Mouse (Mus musculus) regulatory T cell (primary cell): ENCODE measurements around the gene Ass1.

ENCODE experiments used
- in situ Hi-C: fragments of 300-600 bp; cut with MboI, MseI; formaldehyde crosslinking; loops from one replicate; pipeline ENCODE4 v1.15.1; 2025; ENCODE audit warnings: high pct_unique_total_duplicates

Ass1 gene

DNA sequence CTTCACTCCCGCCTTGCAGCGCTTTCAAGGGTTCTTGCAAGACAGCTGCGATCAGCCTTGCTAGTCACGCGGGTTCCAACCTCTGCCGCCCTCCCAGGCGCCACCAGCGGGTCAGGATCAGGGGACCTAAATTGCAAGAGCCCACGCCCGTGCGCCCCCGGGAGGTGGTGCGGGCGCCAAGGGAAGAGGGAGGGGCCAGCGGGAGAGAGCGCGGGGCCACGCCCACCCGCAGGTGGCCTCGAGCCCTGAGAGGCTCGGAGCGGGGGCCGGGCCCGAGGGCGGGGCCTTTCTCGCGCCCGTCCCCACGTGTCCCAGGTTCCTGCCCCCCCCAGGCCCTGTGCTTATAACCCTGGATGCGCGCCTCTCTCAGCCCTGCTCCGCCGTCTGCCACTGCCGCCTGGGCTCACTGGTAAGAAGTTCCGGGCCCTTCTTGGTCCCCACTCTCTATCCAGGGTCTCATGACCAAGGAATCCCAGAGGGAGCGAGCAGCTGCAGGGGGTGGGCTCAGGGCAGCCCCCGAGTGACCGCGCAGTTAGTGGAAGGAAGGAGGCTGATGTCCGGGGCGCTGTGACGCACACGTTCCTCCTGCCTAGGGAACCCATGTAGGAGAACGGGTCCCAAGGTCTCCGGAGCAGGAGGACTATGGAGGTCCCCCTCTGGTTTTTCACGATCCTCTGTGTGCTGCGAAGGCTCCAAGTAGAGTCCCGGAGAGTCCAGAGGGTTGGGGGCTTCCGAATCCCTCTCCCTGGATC is at the start of gene Ass1:
Gene Ass1 (plus strand): TSS at position 277 of the 752 bp plus-strand sequence.
- in situ Hi-C loops = loop anchor here (25.0 kb wide), 1 partner anchor 1383 kb away; the partner anchor contains the start of genes Pkn3 and Zdhhc12

DNA sequence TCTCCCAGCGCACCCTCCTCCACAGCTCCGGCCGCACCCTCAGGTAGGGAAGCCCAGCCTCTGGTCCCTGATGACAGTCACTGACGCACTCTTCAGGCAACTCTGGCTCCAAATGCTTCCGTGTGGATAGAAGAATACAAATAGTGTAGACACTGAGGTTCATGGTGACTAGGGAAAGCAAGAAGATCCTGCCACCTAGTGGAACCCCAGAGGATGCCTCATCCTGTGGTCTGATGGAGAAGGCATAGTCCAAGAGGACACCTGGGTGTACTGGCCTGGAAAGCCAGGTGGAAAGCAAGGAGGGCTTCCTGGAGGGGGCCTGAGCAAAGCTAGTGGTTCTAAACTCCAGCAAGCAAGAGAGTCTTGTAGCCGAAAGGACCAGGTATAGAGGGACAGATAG is 49.1 kb upstream of the Ass1 start:
- in situ Hi-C loops = no loop called here

DNA sequence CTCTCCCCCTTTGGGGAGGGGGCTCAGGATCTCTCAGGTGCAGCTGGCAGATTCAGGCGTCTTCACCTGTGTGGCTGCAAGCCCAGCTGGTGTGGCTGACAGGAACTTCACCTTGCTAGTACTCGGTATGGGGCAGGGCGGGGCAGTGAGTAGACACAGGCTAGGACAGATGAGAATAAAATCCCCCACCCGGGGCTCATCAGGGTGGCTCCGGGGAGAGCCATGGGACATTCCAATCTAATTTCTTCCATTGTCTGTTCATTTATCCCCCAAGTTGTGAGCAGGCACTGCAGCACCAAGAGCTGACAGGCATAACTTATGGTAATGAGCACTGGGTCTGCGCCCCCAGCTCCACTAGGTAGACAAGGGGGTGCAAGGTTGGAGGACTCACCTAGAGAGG is 47.4 kb upstream of the Ass1 start:
- in situ Hi-C loops = no loop called here

DNA sequence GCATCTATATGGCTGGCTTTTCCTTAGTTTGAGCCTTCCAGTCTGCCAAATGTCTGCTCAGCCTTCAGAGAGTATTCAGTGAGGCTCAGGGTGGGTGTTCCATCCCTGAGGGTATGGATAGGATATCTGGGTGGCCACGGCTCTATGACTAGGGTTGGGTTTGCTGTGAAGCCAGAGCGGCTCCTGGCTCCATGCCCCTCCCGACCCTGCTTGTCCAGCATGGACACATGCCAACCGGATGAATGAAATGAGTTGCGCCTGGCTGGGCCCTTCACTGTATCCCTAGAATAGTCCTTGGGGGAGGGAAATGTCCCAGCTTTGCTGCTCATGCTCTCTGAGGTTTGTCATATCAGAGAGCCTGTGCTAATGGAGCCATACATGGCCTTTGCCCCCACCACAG is 38.5 kb upstream of the Ass1 start:
- in situ Hi-C loops = no loop called here

DNA sequence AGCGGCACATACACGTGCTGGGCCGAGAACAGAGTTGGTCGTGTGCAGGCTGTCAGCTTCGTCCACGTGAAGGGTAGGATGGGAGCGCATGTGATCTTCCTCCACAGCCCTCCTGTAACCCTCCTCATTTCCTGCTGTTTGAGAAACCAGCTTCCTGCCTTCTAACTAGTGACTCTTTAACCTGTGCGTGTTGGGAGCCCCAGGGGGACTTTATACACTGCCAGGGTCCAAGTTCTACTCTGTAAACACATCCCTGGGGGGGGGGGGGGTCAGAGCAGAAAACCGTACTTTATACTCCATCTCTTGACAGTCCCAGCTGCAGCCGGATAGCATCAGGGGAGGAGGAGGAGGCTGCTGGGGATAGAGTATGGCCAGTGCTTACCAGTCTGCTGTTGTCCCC is 35.3 kb upstream of the Ass1 start:
- in situ Hi-C loops = no loop called here

DNA sequence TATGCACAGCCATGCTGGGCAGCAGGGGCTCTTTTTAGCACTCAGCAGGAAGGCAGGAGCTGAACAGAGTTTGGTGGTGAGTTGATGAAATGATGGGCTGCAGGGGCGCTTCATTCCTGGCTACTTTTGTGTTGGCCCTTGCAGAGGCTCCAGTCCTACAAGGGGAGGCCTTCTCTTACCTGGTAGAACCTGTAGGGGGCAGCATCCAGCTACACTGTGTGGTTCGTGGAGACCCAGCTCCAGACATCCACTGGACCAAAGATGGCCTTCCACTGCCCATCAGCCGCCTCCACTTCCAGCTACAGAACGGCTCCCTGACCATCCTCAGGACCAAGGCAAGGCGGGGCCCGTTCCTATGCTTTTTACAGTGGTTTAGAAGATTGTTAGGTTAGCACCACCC is 34.4 kb upstream of the Ass1 start:
- in situ Hi-C loops = no loop called here

DNA sequence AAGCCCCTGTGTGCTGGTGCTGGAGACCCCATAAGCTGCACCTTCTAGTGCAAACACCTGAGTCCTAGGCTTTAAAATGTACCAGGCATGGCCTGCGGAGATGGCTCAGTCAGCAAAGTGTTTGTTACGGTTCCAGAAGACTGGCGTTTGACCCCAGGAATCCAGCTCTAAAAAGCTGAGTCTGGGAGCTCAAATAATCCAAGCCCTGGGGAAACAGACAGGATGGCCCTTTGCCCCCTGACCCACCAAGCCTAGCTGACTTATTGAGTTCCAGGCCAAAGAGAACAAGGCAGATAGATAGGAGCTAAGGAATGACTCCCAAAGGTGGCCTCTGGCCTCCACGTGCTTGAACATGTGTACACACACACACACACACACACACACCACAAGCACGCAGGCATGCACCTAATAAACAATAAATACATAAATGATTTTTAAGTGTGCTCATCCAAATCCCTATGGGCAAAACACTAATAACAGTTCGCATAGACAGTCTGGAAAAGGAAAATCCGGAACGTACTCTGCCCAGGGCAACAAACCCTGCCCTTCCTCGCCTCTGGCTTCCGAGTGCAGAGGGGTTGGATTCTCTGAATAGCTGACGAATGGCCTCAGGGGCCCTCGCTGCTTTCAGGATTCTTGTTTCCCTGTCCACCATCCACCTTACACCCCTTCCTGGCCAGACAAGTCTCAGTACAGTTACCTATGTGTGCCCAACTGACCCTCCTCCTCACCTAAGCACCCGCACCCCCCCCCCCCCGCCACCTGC is 32.3 kb upstream of the Ass1 start:
- in situ Hi-C loops = no loop called here

DNA sequence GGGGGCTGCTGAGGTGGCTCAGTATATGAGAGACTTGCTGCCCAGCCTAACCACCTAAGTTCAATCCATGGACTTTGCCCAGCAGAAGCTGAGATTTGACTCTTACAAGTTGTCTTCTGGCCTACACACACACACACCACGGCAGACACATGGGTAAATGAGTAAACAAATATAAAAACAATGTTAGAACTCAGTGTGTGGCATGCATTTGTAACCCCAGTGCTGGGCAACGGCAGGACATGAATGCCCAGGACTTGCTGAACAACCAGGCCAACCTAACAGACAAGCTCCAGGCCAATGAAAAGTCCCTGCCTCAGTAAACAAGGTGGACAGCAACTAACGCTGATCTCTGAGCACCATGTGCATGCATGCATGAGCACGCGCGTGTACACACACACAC is 30.4 kb upstream of the Ass1 start:
- in situ Hi-C loops = no loop called here

DNA sequence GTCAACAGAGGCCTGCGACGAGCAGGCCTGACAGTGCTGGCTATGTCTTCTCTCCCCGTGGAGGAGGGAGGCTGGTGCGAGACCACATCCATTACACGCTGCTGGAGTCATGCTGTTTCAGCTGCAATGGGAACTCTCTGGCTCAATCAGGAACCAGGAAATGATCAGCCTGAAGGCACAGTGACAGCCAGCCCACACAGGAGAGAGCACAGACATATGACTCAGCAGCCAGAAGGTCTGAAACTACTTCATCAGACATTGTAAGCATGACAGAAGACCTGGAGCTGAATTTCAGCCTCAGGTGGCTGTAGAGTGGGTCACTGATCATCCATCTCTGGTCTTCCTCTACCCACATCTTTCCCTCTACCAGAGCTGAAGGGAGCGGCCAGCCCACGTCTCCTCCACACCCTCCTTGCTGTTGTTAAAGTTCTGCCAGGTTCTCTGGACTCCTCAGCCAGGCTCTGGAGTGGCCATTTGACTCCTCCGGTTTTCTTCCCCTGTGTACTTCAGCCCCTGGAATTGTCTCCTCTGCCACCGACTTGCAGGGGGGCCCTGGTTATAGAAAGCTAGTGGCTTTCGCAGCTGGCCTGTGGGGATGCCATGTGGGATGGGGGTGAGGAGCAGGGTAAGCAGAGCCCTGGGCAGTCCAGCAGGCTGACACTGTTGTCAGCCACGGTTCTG is 27.4 kb upstream of the Ass1 start:
- in situ Hi-C loops = no loop called here

DNA sequence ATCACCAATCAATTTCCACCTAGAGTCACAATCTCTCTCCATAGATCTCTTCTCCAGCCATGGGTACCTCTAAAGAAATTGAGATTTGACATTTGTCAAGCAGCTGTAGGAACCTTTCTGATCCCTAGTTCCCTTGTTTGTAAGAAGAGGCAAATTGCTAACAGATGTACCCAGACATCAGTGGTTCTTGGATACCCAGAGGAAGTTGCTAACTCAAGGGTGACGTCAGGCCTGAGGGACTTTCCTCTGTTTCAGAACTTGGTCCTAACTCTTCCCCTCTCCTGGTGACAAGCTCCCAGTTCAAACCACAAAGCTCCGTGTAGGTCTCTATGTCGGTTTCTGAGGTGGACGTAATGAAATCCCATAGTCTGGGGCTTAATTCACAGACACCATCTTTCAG is 24.0 kb upstream of the Ass1 start:
- in situ Hi-C loops = no loop called here

DNA sequence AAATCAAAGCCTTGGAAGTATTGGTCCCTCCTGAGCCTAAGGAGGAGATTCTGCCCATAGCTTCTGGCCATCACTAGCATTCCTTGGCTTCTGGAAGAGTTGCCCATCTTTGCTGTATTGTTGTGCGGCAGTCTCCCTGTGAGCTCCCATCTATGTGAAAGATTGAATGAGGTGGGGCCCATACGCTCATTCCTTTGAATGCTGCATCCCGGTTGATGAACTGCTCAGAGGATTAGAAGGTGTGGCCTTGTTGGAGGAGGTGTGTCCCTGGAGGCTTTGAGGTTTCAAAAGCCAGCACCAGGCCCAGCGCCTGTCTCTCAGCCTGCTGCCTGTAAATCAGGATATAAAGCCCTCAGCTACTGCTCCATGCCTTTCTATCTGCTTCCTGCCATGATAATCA is 23.6 kb upstream of the Ass1 start:
- in situ Hi-C loops = no loop called here

DNA sequence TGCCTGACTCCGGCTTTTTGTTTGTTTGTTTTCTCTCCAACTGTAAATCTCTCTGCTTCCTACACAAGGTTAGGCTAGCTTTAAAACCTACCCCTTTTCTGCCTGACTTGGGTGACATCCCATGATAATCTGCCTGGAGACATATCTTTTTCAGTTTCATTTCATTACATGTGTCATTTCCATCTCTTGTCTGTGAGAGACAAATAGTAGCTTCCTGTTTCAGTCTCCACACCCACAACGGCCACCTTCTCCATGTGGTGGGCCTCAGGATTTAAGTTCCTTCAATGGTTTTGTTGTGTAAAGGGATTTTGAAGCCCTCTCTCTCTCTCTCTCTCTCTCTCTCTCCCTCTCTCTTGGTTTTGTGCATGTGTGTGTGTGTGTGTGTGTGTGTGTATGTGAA is 22.5 kb upstream of the Ass1 start:
- in situ Hi-C loops = no loop called here

DNA sequence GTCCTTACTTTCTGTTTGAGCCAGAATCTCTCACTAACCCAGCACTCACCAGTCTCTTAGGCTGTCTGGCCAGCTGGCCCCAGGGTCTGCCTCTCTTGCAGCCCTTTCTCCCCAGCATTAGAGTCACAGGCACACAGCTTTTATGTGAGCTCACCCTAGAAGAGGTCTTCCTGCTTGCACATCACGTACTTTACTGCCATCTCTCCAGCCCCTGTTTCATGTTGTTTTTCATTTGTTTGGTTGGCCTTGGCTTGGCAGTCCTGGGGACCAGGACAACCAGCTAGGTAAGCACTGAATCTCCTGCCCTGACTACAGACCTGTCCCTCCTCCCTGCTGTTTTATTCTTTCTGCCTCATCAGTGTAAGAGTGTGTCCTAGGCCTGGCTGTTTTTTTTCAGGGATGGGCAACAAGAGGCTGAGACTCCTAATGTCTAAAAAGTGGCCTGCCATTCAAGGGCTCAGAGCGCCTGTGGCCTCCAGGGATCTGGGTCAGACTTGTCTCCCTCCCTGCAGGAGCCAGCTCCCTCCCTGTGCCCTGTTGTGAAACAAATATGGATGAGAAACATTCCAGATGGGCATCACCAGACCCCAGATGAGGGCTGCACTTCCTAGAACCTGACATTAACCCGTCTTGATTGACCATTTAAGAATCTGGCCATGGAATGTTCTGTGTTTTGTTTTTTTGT is 21.1 kb upstream of the Ass1 start:
- in situ Hi-C loops = no loop called here

DNA sequence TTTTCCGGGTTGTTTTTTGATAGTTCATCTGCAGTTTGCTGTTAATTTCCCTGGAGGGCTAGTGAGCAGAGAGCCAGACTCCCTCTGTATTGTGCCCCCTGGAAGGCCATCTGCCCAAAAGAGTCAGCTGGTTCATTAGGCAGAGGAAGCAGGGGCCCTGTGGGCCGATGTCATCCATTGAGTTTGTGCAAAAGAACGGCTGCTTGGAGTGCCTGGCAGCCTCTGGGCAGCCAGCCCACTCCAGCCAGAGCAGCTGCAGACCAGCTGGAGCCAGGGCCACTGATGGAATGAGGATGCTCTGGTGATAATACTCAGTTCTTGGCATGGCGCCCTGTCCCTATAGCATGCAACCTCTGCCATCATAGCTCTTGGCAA is 20.6 kb upstream of the Ass1 start:
- in situ Hi-C loops = no loop called here

DNA sequence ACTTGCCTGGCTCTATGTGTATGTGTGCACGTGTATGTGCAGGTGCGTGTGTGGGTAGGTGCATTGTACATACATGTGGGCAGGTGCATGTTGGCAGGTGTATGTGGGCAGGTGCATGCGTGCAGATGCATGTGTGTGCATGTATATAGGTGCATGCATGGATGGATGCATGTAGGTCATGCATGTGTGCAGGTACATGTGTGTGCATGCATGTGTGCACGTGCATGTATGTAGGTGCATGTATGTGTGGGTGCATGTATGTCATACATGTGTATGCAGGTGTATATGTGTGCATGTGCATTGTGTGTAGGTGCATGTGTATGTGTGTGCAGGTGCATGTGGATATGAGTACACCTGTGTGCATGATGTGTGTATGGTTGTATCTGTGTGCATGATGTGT is 20.1 kb upstream of the Ass1 start:
- in situ Hi-C loops = loop anchor here (25.0 kb wide), 1 partner anchor 1363 kb away; the partner anchor contains the start of genes Pkn3 and Zdhhc12

DNA sequence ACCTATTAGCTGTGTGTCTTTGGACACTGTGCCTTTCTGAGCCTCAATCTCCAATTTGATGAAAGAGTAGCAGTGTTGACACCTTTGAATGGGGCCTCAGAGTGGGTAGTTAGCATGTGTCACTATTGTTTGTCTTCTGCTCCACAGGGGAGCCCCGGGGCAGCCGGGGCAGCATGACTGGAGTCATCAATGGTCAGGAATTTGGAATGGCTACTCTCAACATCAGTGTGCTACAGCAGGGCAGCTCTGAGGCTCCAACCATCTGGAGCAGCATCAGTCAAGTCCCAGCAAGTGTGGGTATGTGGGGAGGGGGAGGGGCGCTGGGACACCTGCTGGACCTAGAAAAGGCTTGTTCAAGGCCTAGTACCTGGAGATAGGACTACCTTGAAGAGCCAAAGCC is 19.3 kb upstream of the Ass1 start:
- in situ Hi-C loops = loop anchor here (25.0 kb wide), 1 partner anchor 1363 kb away; the partner anchor contains the start of genes Pkn3 and Zdhhc12

DNA sequence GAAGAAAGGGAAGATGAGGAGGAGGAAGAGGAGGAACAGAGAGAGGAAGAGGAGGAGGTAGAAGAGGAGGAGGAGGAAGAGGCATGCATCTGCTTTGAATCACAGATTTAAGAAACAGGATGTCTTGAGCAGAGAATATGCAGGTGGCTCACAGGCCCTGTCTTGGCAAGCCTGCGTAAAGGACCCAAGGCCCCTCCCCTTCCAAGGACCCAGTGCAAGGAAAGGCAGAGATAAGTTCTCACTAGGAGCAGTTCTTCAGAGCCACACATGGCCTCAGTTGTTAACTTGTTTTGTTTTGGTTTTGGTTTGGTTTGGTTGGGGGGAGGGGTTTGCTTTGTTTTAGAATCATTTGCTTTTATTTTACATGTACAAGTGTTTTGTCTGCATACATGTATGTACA is 18.5 kb upstream of the Ass1 start:
- in situ Hi-C loops = loop anchor here (25.0 kb wide), 1 partner anchor 1364 kb away; the partner anchor contains the start of genes Pkn3 and Zdhhc12

DNA sequence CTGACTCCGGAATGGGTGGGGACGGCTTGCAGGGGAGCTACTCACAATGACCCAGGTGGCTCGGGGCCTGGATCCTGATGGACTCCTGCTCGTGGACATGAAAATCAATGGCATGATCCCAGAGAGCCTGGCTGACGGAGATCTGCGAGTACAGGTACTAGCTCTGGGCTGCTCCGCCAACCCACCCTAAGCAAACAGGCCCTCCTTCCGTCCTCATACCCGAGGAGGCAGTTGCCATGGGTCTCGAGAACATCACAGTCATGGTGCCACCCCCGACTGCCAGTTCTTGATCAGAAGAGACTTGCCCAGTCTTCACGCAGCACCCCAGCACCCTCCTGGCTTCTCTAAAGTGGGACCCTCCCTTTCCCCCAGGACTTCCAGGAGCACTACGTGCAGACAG is 17.0 kb upstream of the Ass1 start:
- in situ Hi-C loops = loop anchor here (25.0 kb wide), 1 partner anchor 1366 kb away; the partner anchor contains the start of genes Pkn3 and Zdhhc12

DNA sequence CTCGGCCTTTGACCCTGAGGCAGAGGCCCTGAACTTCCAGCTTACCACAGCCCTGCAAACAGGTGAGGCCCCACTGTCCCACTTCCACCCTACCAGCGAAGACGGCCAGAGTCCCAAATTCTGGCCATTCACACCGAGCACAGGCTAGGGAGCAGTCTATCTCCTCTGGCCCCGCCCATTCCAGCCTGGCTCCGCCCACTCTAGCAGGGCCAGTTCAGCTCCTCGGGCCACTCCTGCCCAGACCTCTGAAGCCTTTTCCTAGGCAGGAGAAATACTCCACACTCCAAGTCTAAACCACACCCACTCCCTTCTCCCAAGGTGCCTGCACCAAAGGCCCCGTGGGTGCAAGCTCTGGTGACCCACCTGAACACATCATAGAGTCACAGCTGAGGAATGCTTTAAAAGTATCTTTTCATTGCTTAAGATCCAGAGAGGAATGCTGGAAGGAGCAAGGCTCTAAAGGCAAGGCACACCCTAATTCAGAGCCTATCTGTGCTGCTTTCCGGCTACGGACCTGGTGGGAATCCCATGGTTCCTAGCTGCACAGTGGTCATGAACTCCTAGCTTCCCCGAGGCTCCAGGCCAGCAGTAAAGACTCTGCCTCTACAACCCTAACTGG is 16.3 kb upstream of the Ass1 start:
- in situ Hi-C loops = loop anchor here (25.0 kb wide), 1 partner anchor 1366 kb away; the partner anchor contains the start of genes Pkn3 and Zdhhc12

DNA sequence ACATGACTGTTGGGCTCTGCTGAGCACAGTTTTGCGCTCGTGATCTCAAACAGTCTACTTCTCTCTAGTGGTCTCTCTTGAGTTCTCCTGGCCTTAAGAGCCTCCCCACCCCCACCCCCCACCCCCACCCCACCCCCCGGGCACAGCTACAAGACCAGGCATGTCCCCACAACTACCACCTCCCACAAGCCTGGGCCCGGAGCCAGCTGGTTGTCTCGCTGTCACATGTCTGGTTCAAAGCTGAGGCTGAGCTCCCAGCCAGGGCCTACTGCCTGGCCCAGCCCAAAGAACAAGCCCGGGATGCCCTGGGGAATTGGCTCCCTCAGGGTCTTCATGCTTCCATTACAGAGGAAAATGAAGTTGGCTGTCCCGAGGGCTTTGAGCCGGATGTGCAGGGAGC is 15.7 kb upstream of the Ass1 start:
- in situ Hi-C loops = loop anchor here (25.0 kb wide), 1 partner anchor 1367 kb away; the partner anchor contains the start of genes Pkn3 and Zdhhc12

DNA sequence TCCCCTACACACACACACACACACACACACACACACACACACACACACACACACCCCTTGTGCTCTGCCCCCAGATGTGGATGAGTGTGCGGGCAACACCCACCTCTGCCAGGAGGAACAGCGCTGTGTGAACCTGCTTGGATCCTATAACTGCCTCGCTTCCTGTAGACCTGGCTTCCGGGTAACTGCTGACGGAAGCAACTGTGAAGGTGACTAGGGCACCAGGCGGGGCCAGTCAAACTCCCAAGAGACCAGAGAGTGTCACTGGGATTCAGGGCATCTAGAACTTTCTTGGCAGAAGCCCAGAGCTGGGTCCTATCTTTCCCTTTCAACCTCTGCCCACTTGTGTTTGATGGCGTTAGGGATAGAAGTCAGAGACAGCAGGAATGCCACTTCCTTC is 14.6 kb upstream of the Ass1 start:
- in situ Hi-C loops = loop anchor here (25.0 kb wide), 1 partner anchor 1368 kb away; the partner anchor contains the start of genes Pkn3 and Zdhhc12
